In the genomic region with DNA sequence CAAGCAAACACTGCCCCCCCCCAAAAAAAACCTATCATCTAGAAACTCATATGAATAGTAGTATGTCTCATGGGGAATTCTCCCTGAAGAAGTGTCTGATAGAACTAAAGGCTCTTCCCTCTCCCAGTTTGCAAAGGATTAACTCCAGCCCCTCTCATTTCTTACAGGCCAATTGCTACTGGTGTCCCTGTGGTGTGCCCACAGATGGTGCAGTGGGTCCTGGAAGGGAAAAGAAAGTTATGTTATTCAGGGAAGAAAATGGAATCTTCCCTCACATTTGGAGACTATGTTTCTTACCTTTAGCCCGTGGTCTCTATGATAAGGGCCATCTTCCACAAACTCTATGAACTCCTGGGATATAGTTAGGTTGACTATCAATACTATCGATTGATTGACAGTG, we compare ENCODE assay signal across 24 mouse cellular contexts.
A peak's percentile ranks its signal among the peaks of the same experiment; 100 is the strongest.
DNase-seq lines count a peak whose midpoint lies in the region; ATAC-seq and TF ChIP-seq lines count a peak whose summit lies in the region.
"Had no signal": no experiment of that assay in that cellular context is flagged by ENCODE, and none has a peak within 500 bp of the region (broad histone marks: within the 10 kb centered on the region; RNA-seq: fewer than 3 reads in every experiment).

No protein-coding gene starts in this region.

- H3K36me3 ChIP-seq in hindbrain, postnatal 0 days (ENCODE audit: insufficient read depth, low read length): no peaks in the 10 kb centered on the region
- H3K36me3 ChIP-seq in hindbrain, embryonic 11.5 days (ENCODE audit: control insufficient read depth, insufficient read depth, low read length): no peaks in the 10 kb centered on the region
- H3K36me3 ChIP-seq: G1E had no signal

- 91% methylated on average over 2 of the region's 2 CpGs for WGBS in hindbrain, postnatal 0 days
- WGBS in hindbrain, embryonic 11.5 days: 88% methylated on average over 2 of the region's 2 CpGs

- no peak for TF ChIP-seq CTCF in hindbrain, postnatal 0 days (IDR thresholded peaks at IDR 0.05; ENCODE audit: low read depth)

- H3K4me3 ChIP-seq in hindbrain, postnatal 0 days (ENCODE audit: low read length): no peak overlapping the region
- H3K4me3 ChIP-seq in hindbrain, embryonic 11.5 days (ENCODE audit: low read depth, low read length): no peak overlapping the region

- no peak overlapping the region for H3K9ac ChIP-seq in hindbrain, postnatal 0 days (replicated peaks; ENCODE audit: low read length)
- no peak overlapping the region for H3K9ac ChIP-seq in hindbrain, embryonic 11.5 days (ENCODE audit: low read depth, low read length)

- ATAC-seq in cerebellum, adult (ENCODE audit: insufficient number of reproducible peaks, low FRiP score, low TSS enrichment): no peak
- ATAC-seq in hindbrain, postnatal 0 days: no peak
- ATAC-seq in hindbrain, embryonic 11.5 days (ENCODE audit: low FRiP score): no peak
- ATAC-seq: activated CD4-positive, CD25-positive, alpha-beta regulatory T cell, adult 4 months; CD4-positive, CD25-positive, alpha-beta regulatory T cell, adult 4 months; Patski had no signal

- peaks cover 3% of the 10 kb centered on the region; the same call in 1 of the 2 replicates for H3K4me1 ChIP-seq in hindbrain, postnatal 0 days (ENCODE audit: insufficient read depth, low read length)
- no peaks in the 10 kb centered on the region for H3K4me1 ChIP-seq in hindbrain, embryonic 11.5 days (replicated peaks; ENCODE audit: control insufficient read depth, insufficient read depth, low read length)

- no peaks in the 10 kb centered on the region for H3K27me3 ChIP-seq in hindbrain, postnatal 0 days (ENCODE audit: insufficient read depth, low read length)
- no peaks in the 10 kb centered on the region for H3K27me3 ChIP-seq in hindbrain, embryonic 11.5 days (ENCODE audit: control insufficient read depth, insufficient read depth, low read length)
- H3K27me3 ChIP-seq: CH12.LX, Patski had no signal

- no peak overlapping the region for H3K27ac ChIP-seq in hindbrain, postnatal 0 days
- no peak overlapping the region for H3K27ac ChIP-seq in hindbrain, embryonic 11.5 days (ENCODE audit: low read depth, low read length)

- peak; percentile 52 for DNase-seq in cerebellum, adult 9-10 months
- peak; percentile 35 to 48 for DNase-seq in cerebellum, postnatal 10 days
- DNase-seq in cerebellum, postnatal 4 days (ENCODE audit: low spot score in 2 of 2): no peak
- DNase-seq in hindbrain, postnatal 0 days (ENCODE audit: low spot score): peak; percentile 27
- DNase-seq in hindbrain, embryonic 11.5 days (ENCODE audit: low spot score): no peak
- DNase-seq in brain, adult 2 months (ENCODE audit: low read depth, low spot score): peak; percentile 59
- DNase-seq in heart, adult 11 months: no peak
- DNase-seq: adrenal gland, adult 2 months; adrenal gland, adult 8-10 months; adrenal gland, postnatal 10 days; adrenal gland, postnatal 14 days; adrenal gland, postnatal 25 days; adrenal gland, postnatal 36 days; B cell, adult 2 months; cerebellum, adult 11 months; cerebellum, adult 11-12 months; cerebellum, adult 18-20 months; cerebellum, adult 2 months had no signal

- no peak overlapping the region for H3K4me2 ChIP-seq in hindbrain, postnatal 0 days (ENCODE audit: low read depth, low read length)
- no peak overlapping the region for H3K4me2 ChIP-seq in hindbrain, embryonic 11.5 days (replicated peaks; ENCODE audit: low read depth, low read length)

- no peaks in the 10 kb centered on the region for H3K9me3 ChIP-seq in hindbrain, postnatal 0 days (ENCODE audit: low read length)
- no peaks in the 10 kb centered on the region for H3K9me3 ChIP-seq in hindbrain, embryonic 11.5 days (ENCODE audit: control insufficient read depth, low read length)

Comparison
In these comparisons a context has a peak if more than half of its experiments do, and no peak if none do; other contexts are left out.
1. DNase-seq: peak in cerebellum, adult 9-10 months (single experiment), cerebellum, postnatal 10 days (2 of 2), hindbrain, postnatal 0 days (single experiment) and brain, adult 2 months (single experiment); none in cerebellum, postnatal 4 days (0 of 2), hindbrain, embryonic 11.5 days (single experiment) and heart, adult 11 months (single experiment).